Mouse (Mus musculus) layer of hippocampus, postnatal 10 days (tissue): ENCODE results near the gene Cep170. TPM values are rescaled to one million over a fixed set of nuclear protein-coding genes. Genes with fewer than 3 reads are reported as not detected.
A peak's percentile ranks its signal among the peaks of the same experiment; 100 is the strongest.
"Not testable (repeated sequence)": the region's sequence is repeated elsewhere in the genome, so short reads cannot be mapped to it uniquely, and the experiment has no call there.

Experiments used
- DNase-seq, 2 experiments: peaks; one replicate each; pipeline ENCODE4 v3.0.0; 2021; ENCODE audit warnings: low spot score in 2 of 2
- long read RNA-seq: library from polyadenylated mRNA; stranded (forward); transcript quantifications from one replicate; pipeline ENCODE4 v2.0.0, GENCODE M21; 2023
- total RNA-seq, 2 experiments: library from RNA; stranded (reverse); gene quantifications; 2 replicates each; pipeline ENCODE4 v1.2.3; 2021

Gene Cep170
- 100 to 1,000 TPM; 152 to 164 TPM for total RNA-seq
- long read RNA-seq, full-length matches to known transcripts: 2 of 9 reads
- long read RNA-seq, partial matches to known transcripts: 2 of 9 reads
- long read RNA-seq, other reads (novel, unspliced or antisense): 5 of 9 reads

GRCm38 (mm10) chr1:176814036-176814420, at the start of gene Cep170:
Cep170 (minus strand) TSS chr1:176814067.
- DNase-seq: peak; percentile 100

- peak; percentile 77 to 79 for DNase-seq
These were observed 48.2 kb upstream of the Cep170 start for GRCm38 (mm10) chr1:176861981-176862644.

GRCm38 (mm10) chr1:176852813-176853590, 39.1 kb upstream of the Cep170 start:
- no peak for DNase-seq

DNA sequence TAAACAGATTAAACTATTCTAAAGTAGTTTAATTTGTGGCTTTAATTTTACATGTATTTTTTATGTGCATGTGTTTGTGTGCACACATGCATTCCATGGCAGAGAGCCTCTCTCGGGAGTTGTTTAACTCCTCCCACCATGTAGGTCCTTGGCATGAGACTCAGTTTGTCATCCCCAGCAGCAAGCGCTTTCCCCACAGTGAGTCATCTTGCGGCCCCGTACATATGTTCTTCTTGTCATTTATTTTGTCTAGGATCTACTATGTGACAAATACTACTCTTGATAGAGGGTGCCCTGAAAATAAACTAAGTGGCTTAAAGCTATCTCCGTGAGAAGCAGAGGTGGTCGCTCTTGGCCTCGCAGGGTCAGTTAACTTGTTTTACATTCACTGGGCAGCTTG, 37.5 kb upstream of the Cep170 start:
- no peak for DNase-seq

GRCm38 (mm10) chr1:176849377-176849776, 35.5 kb upstream of the Cep170 start:
- no peak for DNase-seq

DNA sequence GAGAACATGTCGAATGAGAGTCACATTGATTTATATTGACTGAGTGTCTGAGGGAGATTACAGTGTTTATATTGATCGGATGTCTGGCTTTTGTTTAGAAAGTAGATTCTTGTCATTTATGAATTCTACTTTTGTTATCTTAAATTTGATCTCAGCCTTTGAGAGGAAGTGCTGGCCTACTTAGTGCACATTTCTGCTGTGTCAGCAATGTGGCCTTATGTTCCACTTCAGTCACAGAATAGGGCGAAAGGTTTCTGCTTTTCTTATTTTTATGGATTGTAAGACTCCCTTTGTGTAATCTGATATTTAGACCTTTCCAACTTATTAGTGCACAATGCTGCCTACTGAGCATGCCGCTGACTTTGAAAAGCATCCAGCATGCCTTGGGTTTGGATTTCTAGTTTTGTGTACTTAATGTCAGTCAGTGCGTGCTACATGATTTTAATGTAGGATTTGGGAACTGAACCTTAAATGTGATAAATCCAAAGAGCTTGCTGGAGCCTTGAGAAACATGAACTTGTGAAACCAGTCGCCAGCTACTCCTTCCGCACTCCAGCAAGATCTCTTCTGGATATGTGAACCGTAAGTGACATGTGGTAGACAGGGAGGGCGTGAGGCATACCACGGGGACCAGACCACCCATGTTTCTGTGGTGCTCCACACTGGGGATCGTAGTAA, 34.9 kb upstream of the Cep170 start:
- DNase-seq: no peak

DNA sequence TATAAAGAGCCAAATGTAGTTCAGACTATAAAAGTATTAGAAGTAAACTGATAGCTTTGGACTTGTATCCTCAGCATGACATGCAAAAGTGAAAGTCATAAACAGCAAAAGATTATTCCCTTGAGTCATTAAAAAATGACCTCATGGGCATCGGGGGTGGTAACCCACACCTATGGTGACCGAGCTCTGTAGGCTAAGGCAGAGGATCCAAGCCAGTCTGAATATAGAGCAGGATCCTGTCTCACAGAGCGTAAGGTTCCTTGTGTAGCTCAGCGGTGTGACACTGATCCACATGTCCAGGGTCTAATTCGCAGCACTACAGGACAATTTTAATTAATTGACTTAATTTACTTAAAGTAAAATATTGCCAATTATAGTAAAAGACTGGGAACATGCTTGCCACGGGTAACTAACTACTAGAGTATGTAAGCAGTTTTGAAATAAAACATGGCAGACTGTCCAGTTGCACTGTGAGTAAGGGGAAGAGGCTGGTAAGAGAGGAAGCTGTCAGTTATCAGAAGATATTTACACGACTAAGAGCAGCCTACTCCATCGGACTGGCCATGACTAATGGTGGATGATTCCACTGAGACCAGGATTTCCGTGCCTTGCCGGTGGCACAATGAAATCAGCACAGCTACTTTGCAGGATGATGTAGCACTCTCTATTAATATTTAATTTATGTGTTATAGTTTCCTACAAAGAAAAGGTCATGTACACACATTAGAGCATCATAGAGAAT, 33.4 kb upstream of the Cep170 start:
- no peak for DNase-seq

DNA sequence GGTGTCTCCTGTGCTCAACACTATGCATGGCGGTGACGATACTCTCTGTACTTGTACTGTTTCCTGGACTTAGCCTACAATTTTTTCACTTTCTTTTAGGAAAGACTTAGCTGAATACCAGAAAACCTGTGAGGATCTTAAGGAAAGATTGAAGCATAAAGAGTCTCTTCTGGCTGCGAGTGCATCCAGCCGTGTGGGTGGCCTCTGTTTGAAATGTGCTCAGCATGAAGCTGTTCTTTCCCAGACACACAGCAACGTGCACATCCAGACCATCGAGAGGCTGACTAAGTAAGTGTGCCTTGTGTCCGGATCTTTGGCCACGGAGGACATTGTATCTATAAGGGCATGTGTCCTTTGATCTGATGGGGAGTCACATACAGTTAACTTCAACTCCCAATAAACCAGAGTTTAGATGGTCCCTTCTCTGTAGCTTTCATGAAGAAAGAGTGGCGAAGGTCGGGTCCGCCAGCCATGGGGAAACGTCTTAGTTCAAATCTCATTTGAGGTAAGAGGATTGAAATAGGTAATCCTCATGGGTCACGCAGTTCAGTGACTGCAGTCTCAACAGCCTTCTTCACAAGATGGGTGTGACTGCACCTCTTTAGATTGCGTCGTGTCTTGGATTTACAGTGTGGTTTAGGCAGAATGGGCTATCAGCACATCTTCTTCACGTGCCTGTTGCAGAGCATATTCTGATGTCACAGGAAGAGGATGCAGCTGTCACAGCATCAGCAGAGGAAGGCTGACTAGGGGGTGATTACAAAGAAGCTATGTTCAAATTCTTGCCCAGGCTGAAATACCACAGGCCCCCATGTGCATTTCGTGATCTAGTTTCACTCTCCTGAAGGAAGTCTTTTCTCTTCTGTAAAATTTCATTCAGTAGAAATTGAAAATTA, 31.5 kb upstream of the Cep170 start:
- DNase-seq: no peak

DNA sequence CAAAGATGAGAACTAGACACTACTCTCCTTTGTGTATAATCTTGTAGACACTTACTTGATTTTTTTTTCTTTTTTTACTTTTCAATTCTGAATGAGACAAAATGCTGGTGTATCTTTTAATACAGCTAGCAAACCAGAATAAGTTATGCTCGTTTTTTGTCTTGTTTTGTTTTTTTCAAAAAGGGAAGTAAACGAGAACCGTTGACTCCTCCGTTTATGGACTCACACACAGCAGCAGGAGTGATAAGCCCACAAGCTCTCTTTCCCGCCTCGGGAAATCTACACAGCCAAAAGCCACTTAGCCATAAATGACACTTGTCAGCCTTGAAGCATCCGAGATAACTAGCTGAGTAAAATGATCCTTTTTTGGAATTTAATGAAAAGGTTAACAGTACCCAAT, 22.7 kb upstream of the Cep170 start:
- not testable (repeated sequence) for DNase-seq

DNA sequence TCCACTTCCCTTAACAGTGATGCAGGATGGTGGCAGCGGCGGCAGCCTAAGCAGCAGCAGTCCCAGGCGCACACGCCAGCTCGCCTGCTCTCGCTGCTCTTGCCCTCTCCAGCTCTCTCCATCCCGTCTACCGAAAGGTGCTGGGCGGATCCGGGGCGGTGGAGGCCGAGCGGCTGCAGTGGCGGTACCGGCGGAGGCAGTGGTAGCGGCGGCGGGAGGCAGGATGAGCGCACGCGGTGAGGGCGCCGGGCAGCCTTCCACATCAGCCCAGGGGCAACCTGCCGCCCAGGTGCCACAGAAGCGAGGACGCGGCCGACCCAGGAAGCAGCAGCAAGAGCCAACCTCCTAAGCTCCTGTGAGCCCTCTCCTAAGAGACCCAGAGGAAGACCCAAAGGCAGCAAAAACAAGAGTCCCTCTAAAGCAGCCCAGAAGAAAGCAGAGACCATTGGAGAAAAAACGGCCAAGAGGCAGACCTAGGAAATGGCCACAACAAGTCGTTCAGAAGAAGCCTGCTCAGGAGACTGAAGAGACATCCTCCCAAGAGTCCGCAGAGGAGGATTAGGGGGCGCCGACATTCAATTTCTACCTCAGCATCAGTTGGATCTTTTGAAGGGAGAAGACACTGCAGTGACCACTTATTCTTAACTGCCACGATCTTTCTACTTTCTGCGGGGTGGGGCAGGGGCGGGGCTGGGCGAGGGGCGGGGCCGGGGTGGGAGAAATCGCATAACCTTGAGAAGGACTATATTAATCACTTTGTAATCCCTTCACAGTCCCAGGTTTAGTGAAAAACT, 21.8 kb upstream of the Cep170 start:
- DNase-seq: no peak

DNA sequence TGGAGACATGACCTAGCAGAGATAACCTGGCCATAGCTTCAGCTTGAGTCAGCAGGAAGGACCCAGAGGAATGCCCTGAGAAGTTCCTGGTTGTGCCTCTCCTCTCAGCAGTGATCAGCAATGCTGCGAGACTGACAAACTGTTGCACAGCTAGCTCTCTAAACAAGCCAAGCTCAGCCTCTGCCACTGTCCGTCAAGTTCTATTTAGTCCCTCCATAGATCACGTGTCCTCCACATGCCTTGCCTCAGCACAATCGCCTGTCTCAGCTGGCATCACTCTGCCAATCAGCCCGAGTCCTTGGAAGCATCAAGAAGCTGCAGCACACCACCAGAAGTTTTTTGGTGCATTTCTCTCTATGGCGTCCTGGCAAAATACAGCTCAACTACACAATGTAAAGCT, 21.0 kb upstream of the Cep170 start:
- no peak for DNase-seq

DNA sequence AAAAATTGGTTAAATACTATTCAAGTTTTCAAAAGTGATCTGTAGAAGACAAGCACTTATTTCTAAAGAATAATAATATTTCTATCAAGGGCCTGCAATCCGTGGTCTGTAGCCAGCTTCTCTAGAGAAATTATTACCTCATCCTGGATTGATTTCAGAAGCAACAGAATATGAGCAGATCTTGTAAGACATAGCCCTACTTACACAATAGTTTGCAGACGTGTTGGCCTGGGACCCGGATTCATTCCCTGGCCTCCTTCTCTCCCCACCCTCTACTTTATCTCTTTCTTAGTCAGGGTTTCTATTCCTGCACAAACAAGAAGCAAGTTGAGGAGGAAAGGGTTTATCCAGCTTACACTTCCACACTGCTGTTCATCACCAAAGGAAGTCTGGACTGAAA, 20.1 kb upstream of the Cep170 start:
- no peak for DNase-seq

DNA sequence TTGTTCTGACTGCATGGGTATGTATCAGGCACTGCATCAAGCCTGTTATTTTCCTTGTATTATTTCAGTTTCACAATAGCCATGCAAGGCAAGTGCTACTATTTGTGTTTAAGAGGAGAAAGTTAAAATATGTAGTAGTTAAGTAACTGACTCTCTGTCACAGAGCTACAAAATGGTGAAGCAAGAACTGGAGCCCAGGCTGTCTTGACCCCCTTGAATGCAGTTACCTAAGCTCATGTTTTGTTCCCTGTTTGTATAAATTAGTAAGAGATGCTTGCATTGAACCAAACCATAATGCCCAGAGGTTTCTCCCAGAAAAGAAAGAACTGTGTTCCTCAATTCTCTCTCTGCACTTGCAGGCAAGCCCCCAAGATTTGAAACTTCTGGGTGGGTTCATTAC, 19.4 kb upstream of the Cep170 start:
- DNase-seq: no peak

DNA sequence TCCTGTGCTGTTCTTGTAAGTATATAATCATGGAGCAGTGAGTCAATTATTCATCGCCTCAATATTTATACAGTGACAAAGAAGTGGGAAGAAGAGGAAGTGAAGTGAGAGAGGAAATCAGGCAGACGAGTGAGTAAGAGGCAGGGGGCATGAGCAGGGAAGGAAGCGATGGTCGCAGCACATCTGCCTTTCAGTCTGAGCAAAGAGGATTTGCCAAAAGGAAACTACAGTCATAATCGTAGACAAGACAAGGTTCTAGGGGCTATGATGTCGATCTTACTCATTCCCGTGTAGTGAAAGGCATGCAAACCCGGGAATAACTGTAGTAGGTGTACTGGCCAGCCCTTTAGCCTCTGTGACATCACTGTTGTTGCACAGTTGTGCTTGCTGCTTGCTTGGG, 18.7 kb upstream of the Cep170 start:
- no peak for DNase-seq

- DNase-seq: no peak
These were observed 18.2 kb upstream of the Cep170 start for GRCm38 (mm10) chr1:176832071-176832470.

DNA sequence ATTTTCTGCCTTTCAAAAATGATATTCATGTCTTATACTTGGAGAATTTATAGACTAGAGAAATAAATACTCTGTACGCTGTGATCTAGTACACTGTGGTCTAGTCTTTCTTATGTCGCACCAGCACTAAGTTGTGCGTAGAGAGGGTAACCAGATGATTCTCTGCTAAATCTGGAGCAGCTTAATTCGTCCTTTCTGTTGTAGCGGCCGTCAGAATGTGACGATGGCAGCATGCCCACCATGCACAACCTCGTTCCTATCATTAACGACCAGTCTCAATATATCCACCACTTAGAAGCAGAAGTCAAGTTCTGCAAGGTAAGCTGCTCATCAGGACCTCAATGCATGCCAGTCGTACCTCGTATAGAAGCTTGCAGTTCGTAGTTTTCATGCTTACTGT, 14.8 kb upstream of the Cep170 start:
- no peak for DNase-seq

DNA sequence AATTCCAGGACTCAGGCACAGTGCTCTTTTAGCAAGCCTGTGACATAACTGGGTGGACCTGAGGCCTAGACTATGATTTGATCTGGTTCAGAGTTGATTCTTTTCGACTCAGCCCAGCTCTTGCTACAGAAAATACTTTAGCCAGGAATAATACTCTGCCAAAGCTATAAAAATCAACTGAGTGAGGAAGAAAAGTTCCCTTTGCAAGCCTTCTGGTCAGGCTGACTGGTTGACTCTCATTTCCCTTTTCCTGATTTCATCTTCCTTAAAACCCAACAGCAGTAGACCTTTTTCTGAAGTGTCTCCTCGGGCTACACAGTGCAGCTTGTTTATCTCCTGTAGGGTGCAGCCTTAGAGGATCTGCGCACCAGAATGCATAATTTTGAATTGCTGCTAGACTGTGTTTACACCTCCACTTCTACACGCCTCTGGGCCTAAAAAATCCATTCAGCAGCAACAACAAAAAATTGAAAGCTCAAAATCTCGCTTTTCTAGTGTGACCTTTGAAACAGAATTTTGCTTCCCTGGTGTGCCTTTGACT, 14.1 kb upstream of the Cep170 start:
- no peak for DNase-seq

DNA sequence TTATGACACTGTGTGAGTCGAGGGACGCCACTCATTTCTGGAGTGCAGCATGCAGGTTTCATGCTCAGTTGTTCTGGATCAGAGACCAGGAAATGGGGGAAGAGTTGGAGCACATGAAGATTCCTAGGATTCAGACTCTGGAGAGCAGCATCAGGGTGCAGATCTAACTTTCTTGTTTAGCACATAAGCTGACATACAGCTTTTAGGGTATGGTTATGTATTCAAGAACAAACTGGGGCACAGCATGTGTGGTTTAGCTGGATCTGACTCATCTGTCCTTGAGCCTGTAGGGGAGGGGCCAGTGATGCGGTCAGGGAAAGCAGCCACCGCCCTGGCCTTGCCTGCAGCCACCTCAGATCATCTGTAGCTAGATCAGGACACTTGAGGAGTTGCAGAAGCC, 13.5 kb upstream of the Cep170 start:
- DNase-seq: no peak

- no peak for DNase-seq
These were observed 13.1 kb upstream of the Cep170 start for GRCm38 (mm10) chr1:176826931-176827330.
